Mouse (Mus musculus): ENCODE measurements at regions not wholly inside any gene's neighbourhood (a gene's known extent, or its start where the extent isn't known, plus 50 kb on each side); places are given as distances from the start of the nearest gene placed in this dataset.
A peak's percentile ranks its signal among the peaks of the same experiment; 100 is the strongest.

DNA sequence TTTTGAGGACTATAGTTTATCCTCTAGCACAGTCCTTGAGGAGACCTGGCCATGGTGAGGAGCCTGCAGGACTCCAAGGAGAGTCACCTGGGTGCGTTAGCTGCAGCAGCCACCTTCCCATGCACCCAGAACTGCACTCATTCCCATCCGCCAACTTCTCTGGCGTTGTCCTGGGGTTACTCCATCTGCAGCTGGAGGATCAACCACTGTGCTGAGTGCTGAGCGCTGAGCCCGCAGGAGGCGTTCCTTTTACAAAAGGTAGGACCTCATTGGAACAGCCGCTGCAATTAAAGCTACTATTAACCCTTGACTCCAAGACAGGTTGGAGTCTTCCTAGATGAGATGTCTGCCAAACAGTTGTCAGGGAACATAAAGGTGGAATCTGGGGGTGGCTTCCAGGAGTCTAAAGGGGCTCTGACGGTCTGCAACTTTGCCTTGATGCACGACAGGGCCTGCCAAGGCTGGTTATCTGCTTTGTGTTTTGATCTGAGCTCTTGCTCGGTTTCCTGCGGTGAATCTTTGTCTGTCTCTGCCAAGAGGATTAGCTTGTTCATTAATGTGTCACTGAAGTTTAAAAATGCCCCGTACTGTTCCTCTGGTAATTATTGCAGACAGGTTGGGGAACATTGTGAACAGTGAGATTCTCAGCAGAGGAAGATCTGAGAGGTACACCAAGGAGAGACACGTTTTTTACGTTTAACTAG, 152.1 kb downstream of the Fam173b start:
- Histone ChIP-seq H3K36me3 (no peaks in the 10 kb centered on the region), H3K4me1 (no peaks in the 10 kb centered on the region), H3K9ac (peak overlapping the region; percentile 31; the same call in 1 of the 2 replicates), H3K4me2 (replicated peaks) (no peak overlapping the region), H3K4me3 (no peak overlapping the region), H3K27me3 (no peaks in the 10 kb centered on the region), H3K9me3 (no peaks in the 10 kb centered on the region), H3K27ac (no peak overlapping the region)
- no peak for ATAC-seq (ENCODE audit: low FRiP score, low read depth)
- WGBS: 39% methylated on average over 14 of the region's 14 CpGs

DNA sequence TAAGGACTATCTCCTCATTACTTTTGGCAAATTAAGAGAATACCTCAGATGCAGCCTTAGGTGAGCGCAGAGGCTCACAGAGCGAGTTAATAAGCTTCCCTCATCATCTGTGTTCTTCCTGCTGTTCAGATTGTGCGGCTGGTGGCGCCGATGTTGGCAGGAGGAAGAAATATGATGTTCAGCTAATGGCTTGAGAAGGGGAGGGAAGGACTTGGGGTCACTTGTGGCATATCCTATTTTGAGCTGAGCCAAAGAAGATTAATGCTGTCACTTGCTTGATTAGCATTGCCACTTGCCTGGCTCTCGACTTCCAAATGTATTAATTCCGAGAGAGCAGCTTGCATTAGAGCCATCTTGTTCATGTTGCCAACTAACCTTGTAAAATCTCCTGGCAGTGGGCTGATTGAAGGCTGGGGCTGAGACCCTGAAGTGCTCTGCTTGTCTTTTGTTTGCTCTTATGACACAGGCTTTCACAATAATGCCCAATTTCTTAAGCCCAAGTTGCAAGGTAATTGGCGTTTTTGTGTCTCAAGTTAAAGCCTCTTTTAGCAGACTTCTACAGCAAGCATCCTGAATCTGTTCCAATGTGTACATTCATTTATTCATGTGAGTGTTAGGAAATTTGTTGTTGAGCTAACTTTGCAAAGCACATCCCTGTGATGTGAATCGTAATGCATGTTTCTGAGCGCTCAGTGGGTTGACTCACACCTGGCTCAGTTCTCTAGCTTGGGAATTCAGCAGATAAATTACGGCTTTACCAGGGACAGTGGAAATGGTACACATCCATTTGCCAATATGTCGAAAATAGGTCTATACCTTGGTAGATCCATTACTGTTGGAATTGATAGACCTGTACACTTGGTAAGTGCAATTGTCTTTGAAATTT, 167.6 kb downstream of the Fam173b start:
- ATAC-seq (ENCODE audit: low FRiP score, low read depth): no peak
- WGBS: 75% methylated on average over 12 of the region's 12 CpGs

DNA sequence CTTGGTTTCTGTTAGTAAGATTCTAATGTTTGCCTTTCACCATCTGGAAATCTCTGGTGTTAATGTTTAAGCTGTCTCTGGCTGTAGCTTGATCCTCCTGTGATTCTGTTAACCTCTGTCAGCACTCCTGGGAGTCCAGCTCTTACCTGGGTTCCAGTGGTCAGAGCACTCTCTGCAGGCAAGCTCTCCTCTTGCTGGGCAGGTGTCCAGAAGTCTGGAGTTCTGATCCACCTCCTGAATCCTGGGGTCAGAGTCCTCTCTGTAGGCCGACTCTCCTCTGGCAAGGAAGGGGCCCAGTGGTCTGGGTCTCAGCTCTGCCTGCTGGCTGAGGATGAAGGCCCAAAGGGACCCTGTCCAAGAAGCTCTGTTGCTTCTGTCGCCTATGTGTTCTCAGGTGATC, 181.4 kb downstream of the Fam173b start:
- Histone ChIP-seq H3K4me2 (replicated peaks) (no peak overlapping the region), H3K4me1 (no peaks in the 10 kb centered on the region), H3K36me3 (no peaks in the 10 kb centered on the region), H3K9me3 (0 out of 2 replicates have a peak, but pooled peaks cover 7% of the 10 kb centered on the region), H3K9ac (no peak overlapping the region), H3K27ac (no peak overlapping the region), H3K4me3 (no peak overlapping the region), H3K27me3 (no peaks in the 10 kb centered on the region)
- no peak for ATAC-seq (ENCODE audit: low FRiP score, low read depth)
- 80% methylated on average over 2 of the region's 2 CpGs for WGBS

More for the DNA sequence above, 167.6 kb downstream of the Fam173b start:
- Histone ChIP-seq H3K4me2 (replicated peaks) (no peak overlapping the region), H3K27ac (no peak overlapping the region), H3K4me3 (no peak overlapping the region), H3K27me3 (no peaks in the 10 kb centered on the region), H3K4me1 (no peaks in the 10 kb centered on the region), H3K36me3 (no peaks in the 10 kb centered on the region), H3K9ac (no peak overlapping the region), H3K9me3 (no peaks in the 10 kb centered on the region; the same call in 1 of the 2 replicates)

DNA sequence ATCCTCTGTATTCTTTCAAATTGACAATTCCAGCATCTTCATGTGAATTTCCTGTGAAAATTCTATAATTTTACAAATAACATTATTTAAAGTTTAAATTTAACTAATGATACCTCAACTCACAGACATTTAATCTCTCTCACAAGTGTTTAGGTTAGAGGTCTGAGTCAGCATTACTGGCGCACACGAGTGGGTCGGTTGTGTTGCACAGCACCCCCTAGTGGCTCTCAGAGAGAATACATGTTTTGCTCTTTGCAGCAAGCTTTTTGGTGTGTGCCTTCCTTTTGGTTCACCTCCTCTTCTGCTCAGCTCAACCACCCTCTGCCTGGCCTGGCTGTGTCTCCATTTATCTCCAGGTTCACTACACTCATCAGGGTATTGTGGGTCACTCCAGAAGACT, 183.4 kb downstream of the Fam173b start:
- H3K4me1 ChIP-seq: no peaks in the 10 kb centered on the region
- no peak for ATAC-seq (ENCODE audit: low FRiP score, low read depth)
- H3K9me3 ChIP-seq: peaks cover 9% of the 10 kb centered on the region; the same call in 1 of the 2 replicates
- no peaks in the 10 kb centered on the region for H3K36me3 ChIP-seq
- 86% methylated on average over 3 of the region's 3 CpGs for WGBS
- H3K4me2 ChIP-seq (replicated peaks): no peak overlapping the region
- H3K27ac ChIP-seq: no peak overlapping the region
- no peak overlapping the region for H3K4me3 ChIP-seq
- no peak overlapping the region for H3K9ac ChIP-seq
- no peaks in the 10 kb centered on the region for H3K27me3 ChIP-seq

DNA sequence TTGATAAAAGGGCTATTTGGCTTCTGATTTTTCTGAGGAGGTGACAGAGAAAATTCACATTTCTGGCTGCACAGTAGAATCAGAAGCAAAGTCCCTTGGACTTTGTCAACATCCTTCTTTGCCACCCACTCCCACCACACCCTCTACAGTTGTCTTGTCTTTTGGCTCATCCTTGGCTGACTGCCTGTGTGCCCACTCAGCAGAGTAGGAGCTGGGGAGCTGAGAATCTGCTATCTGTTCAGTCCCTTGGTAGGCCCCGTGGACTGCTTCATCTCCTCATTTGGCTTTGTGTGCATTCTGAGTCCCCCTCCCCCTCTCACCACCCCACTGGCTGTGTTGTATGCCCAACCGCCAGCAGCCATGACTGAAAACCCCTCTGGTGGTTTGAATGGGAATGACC, 197.2 kb downstream of the Fam173b start:
- Histone ChIP-seq H3K4me1 (no peaks in the 10 kb centered on the region), H3K9me3 (no peaks in the 10 kb centered on the region), H3K4me3 (no peak overlapping the region), H3K36me3 (no peaks in the 10 kb centered on the region), H3K4me2 (replicated peaks) (no peak overlapping the region), H3K27me3 (no peaks in the 10 kb centered on the region), H3K27ac (no peak overlapping the region), H3K9ac (no peak overlapping the region)
- 86% methylated on average over 2 of the region's 2 CpGs for WGBS
- ATAC-seq (ENCODE audit: low FRiP score, low read depth): no peak

DNA sequence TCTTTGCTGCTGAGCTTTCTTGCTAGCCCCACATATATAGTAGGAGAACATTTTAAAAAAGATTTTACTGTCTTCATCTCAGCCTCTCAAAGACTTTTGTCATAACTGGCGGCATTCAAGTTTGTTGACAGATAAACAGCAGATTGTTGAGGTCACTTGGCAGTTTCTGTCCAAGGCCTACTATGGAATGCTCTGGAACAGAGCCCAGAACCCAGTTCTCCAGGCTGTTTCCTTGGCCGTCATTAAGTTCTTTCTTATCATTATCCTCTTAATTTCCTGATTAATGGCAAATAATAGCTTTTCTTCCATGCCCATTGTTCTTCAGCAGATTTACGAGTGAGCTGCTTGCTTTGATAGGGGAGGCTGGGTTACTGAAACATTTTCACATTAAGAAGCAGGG, 203.9 kb downstream of the Fam173b start:
- Histone ChIP-seq H3K4me1 (no peaks in the 10 kb centered on the region), H3K9ac (no peak overlapping the region), H3K27ac (no peak overlapping the region), H3K4me2 (replicated peaks) (no peak overlapping the region), H3K27me3 (no peaks in the 10 kb centered on the region), H3K9me3 (no peaks in the 10 kb centered on the region), H3K4me3 (no peak overlapping the region), H3K36me3 (no peaks in the 10 kb centered on the region)
- ATAC-seq (ENCODE audit: low FRiP score, low read depth): no peak
- WGBS: 79% methylated on average over 3 of the region's 3 CpGs

DNA sequence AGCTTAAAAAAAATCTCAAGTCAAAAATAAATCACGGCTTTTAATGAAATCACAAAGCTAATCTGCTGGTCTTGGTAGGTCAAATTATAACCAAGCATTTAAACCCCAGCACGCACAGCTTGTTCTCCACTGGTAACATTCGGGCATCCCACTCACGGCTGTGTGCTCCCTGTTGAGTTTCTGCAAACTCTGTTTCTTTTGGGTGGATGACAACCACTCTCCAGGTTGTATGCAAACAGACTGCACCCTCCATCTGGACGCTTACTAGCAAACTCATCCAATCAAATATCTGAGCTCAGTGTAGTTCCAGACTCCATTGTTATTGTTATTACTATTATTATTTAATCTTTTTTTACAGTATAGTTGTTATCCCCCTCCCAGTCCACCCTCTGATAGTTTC, 213.9 kb downstream of the Fam173b start:
- Histone ChIP-seq H3K9ac (no peak overlapping the region), H3K36me3 (no peaks in the 10 kb centered on the region), H3K4me2 (replicated peaks) (no peak overlapping the region), H3K9me3 (no peaks in the 10 kb centered on the region), H3K27ac (no peak overlapping the region), H3K4me3 (no peak overlapping the region), H3K4me1 (no peaks in the 10 kb centered on the region), H3K27me3 (no peaks in the 10 kb centered on the region)
- no peak for ATAC-seq (ENCODE audit: low FRiP score, low read depth)
- 74% methylated on average over 5 of the region's 5 CpGs for WGBS

DNA sequence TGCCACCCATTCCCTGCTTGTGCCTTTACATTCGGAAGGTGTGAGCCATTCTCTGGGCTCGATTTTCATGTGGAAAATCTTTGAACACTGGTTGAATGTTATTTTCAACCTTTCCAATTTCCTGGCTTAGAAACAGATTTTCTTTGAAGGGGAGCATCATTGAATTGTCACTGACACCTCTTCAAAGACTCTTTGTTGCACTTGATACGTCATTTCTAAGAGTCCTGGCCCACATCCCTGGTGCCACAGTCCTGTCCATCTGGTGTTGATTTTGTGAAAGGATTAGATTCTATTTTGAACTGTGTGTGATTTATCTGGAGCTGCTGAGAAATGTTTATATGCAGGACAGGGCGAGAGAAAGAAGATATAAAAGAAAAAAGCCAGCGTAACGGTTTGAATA, 217.6 kb downstream of the Fam173b start:
- no peaks in the 10 kb centered on the region for H3K36me3 ChIP-seq
- no peak overlapping the region for H3K4me3 ChIP-seq
- no peak overlapping the region for H3K27ac ChIP-seq
- peak; percentile 54; the same call in 1 of the 2 replicates for ATAC-seq (ENCODE audit: low FRiP score, low read depth)
- 28% methylated on average over 6 of the region's 6 CpGs for WGBS
- H3K4me2 ChIP-seq (replicated peaks): no peak overlapping the region
- no peaks in the 10 kb centered on the region for H3K9me3 ChIP-seq
- no peak overlapping the region for H3K9ac ChIP-seq
- no peaks in the 10 kb centered on the region for H3K4me1 ChIP-seq
- no peaks in the 10 kb centered on the region for H3K27me3 ChIP-seq

DNA sequence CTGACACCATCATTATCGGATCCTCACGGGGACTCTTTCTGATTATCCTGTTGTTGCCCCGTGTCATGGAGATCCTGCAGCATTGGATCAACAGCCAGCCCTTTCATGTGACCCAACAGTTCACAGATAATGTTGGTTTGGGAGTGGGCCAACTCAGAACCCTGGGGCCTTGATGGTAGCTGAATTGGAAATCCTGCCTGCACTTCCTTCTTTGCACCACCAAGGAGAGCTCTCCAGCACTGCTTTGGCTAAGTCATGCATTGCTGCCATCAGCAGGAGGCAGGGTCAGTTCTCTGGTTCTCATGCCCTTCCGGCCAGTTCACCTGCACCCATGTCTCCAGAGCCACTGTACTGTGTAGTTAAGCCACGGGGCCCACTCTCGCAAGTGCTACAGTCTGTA, 225.6 kb downstream of the Fam173b start:
- Histone ChIP-seq H3K36me3 (no peaks in the 10 kb centered on the region), H3K4me3 (no peak overlapping the region), H3K9me3 (no peaks in the 10 kb centered on the region), H3K27ac (no peak overlapping the region), H3K4me2 (replicated peaks) (no peak overlapping the region), H3K27me3 (no peaks in the 10 kb centered on the region), H3K4me1 (no peaks in the 10 kb centered on the region), H3K9ac (no peak overlapping the region)
- WGBS: 96% methylated on average over 6 of the region's 6 CpGs
- ATAC-seq (ENCODE audit: low FRiP score, low read depth): no peak

DNA sequence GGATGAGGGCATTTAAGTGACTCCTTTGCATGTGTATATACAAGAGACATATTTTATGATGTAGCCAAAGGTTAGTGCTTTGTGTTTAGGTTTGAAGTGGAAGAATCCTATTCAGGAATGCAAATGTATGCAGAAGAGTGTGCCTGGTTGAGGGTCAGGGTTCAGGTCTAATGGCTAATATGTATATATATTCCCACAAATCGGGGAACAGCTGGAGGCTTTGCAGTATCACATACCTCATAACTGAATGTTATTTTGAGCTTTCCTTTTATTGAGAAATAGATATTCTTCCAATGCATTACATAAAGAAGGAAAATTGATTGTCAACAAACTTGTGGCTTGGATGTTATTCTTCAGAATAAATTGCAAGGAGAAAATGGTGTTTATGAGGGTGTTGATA, 239.9 kb downstream of the Fam173b start:
- H3K4me3 ChIP-seq: no peak overlapping the region
- no peak for ATAC-seq (ENCODE audit: low FRiP score, low read depth)

DNA sequence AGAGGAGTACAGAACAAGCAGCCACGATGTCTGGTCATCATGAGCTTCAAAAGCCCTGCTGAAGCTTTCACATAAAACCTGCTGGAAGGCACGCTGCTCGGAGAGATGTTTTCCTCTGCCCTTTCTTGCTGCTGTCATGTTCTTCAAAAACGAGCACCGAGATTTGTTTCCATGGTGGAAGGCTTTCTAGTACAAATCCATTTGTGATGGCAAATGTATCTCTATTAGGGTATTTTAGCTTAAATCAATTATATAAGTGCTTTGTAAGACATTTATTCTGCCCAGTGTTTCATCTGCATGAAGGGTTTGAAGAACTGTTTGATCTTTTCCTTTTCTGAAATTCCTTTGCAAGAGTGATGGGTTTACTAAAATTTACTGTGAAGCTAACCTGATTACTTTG, 253.1 kb downstream of the Fam173b start:
- H3K9me3 ChIP-seq: no peaks in the 10 kb centered on the region
- no peaks in the 10 kb centered on the region for H3K27me3 ChIP-seq
- H3K27ac ChIP-seq: no peak overlapping the region
- WGBS: 73% methylated on average over 5 of the region's 5 CpGs
- H3K4me2 ChIP-seq (replicated peaks): no peak overlapping the region
- no peaks in the 10 kb centered on the region for H3K36me3 ChIP-seq
- ATAC-seq (ENCODE audit: low FRiP score, low read depth): no peak
- H3K9ac ChIP-seq: no peak overlapping the region
- H3K4me1 ChIP-seq: no peaks in the 10 kb centered on the region
- no peak overlapping the region for H3K4me3 ChIP-seq

More for the DNA sequence above, 239.9 kb downstream of the Fam173b start:
- no peaks in the 10 kb centered on the region for H3K36me3 ChIP-seq
- no peaks in the 10 kb centered on the region for H3K4me1 ChIP-seq
- no peak overlapping the region for H3K27ac ChIP-seq
- no peaks in the 10 kb centered on the region for H3K27me3 ChIP-seq
- no peaks in the 10 kb centered on the region for H3K9me3 ChIP-seq
- 85% methylated on average over 1 of the region's 1 CpGs for WGBS
- no peak overlapping the region for H3K4me2 ChIP-seq (replicated peaks)
- H3K9ac ChIP-seq: no peak overlapping the region

DNA sequence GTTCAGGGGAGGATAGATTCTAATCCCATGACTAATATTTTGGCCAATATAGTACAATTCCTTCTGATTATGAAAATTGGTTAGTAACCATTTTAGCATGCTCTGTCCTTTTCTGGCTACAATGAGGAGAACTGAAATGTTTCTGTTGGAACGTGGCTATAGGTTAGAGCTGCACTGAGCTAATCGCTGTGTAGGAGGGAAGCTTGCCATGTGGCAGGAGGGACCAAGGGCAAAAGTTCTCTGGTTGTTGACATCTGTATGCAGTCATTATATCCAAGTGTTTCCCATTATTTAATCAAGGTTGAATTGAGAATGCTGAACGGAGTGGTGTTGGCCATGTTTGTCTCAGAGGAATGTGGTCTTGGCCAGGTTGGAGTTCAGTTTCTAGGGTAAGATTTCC, 253.5 kb downstream of the Fam173b start:
- no peak overlapping the region for H3K9ac ChIP-seq
- WGBS: 62% methylated on average over 3 of the region's 3 CpGs

More for the DNA sequence above, 253.5 kb downstream of the Fam173b start:
- H3K4me2 ChIP-seq (replicated peaks): no peak overlapping the region
- ATAC-seq (ENCODE audit: low FRiP score, low read depth): no peak
- no peak overlapping the region for H3K4me3 ChIP-seq
- no peaks in the 10 kb centered on the region for H3K4me1 ChIP-seq
- no peaks in the 10 kb centered on the region for H3K27me3 ChIP-seq
- no peaks in the 10 kb centered on the region for H3K9me3 ChIP-seq
- no peaks in the 10 kb centered on the region for H3K36me3 ChIP-seq
- H3K27ac ChIP-seq: no peak overlapping the region

Measured in limb, embryonic 13.5 days (tissue).